Mouse (Mus musculus) heart, embryonic 10.5 days (tissue): ENCODE results near the gene Phactr3. TPM values are rescaled to one million over a fixed set of nuclear protein-coding genes. Genes with fewer than 3 reads are reported as not detected.

ENCODE experiments used
- DNase-seq: peaks from one replicate; pipeline ENCODE4 v3.0.0-alpha.2; 2017; ENCODE audit warnings: low spot score
- H3K27ac ChIP-seq: fragments of 300-500 bp; sonication (generic); 2 replicates; pipeline ENCODE4 v1.5.1; 2016; ENCODE audit warnings: mild to moderate bottlenecking
- H3K27me3 ChIP-seq: fragments of 300-500 bp; sonication (generic); 2 replicates; pipeline ENCODE4 v1.6.1; 2016; ENCODE audit warnings: mild to moderate bottlenecking; ENCODE audit not compliant: poor library complexity, insufficient read depth, severe bottlenecking
- H3K36me3 ChIP-seq: fragments of 300-500 bp; sonication (generic); 2 replicates; pipeline ENCODE4 v1.6.1; 2016; ENCODE audit warnings: mild to moderate bottlenecking, moderate library complexity
- H3K4me1 ChIP-seq: fragments of 300-500 bp; sonication (generic); 2 replicates; pipeline ENCODE4 v1.6.1; 2016; ENCODE audit warnings: mild to moderate bottlenecking
- H3K4me3 ChIP-seq: fragments of 300-500 bp; sonication (generic); 2 replicates; pipeline ENCODE4 v1.5.1; 2016; ENCODE audit warnings: mild to moderate bottlenecking, moderate library complexity
- H3K9me3 ChIP-seq: fragments of 300-500 bp; sonication (generic); 2 replicates; pipeline ENCODE4 v1.6.1; 2016; ENCODE audit warnings: mild to moderate bottlenecking, moderate library complexity
- WGBS: fragments of 180-500 bp; shearing (Covaris S2); methylation state at CpG from one replicate; pipeline ENCODE4 v1.1.7; 2016; 5-methylcytosine and 5-hydroxymethylcytosine counted together
- polyA plus RNA-seq: library from polyadenylated mRNA; unstranded; fragments of >200 nt; fragmentation: Nextera tagmentation; extraction: Ambion mirVana; gene quantifications from 2 replicates; pipeline ENCODE4 v1.2.1, GENCODE M21; 2016

The Phactr3 gene
- polyA plus RNA-seq, 1 experiment from 2014 or later: 10.8 TPM

DNA sequence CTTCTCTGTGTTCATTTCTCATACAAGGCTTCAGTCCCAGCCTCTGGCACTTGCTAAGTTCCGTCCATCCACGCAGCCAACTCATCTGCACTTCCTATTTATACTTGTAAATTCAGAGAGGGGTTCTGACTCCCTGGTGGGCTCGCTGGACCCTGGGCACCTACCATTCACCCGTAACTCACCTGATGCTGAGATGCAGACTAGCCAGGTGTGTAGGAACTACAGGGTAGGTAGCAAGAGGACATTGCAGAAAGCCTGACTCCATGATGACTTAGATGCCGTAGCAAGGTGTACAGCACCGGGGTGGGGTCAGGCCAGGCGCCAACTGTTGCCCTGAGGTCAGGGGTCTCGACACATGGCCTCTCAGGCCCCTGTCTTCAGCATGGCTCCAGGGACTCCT, 6.7 kb downstream of the Phactr3 start:
- no peaks in the 10 kb centered on the region for H3K9me3 ChIP-seq
- 73% methylated on average over 8 of the region's 8 CpGs for WGBS
- peaks cover 30% of the 10 kb centered on the region for H3K27me3 ChIP-seq
- no peaks in the 10 kb centered on the region; the same call in 1 of the 2 replicates for H3K4me1 ChIP-seq
- H3K4me3 ChIP-seq: no peak overlapping the region
- H3K27ac ChIP-seq: no peak overlapping the region
- no peaks in the 10 kb centered on the region for H3K36me3 ChIP-seq
- peak; percentile 55 for DNase-seq

DNA sequence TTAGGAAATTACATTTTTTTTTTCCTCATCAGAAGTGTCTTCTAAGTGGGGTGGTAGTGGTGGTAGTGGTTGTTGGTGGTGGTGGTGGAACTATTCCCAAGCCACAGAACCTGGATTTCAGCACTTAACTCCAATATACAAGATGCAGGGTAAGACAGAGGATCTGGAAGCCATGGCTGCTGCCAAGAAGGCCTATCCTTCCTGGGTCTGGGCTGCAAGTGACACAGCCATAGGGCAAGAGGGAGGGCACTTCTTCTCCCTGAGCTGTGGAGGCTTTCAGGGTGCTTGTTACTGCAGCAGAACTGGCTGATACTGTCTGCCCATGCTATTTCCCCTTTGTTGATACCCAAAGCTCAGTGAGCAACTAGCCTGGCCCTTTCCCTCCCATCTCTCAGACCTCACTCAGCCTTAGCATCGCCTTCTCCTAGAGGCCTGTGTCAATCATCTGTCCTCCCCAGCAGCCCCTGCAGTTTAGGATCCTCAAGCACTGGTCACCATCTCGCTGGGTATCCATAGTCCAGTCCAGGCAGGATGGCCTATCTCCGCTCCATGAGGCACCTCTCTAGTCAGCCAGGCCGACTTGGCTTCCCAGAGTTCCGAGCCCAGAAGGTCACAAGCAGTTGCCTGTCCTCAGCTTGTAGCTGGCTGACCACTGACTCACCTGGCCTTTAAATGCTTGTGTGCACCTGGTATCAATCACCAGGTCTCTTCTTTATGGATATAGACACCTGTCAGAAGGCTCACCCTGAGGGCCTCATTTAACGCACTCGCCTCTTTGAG, 7.5 kb downstream of the Phactr3 start:
- Histone ChIP-seq H3K27ac (no peak overlapping the region), H3K9me3 (no peaks in the 10 kb centered on the region), H3K36me3 (no peaks in the 10 kb centered on the region), H3K4me3 (no peak overlapping the region), H3K4me1 (no peaks in the 10 kb centered on the region; the same call in 1 of the 2 replicates), H3K27me3 (peaks cover 24% of the 10 kb centered on the region)
- WGBS: 85% methylated on average over 7 of the region's 7 CpGs
- DNase-seq: peak; percentile 59

DNA sequence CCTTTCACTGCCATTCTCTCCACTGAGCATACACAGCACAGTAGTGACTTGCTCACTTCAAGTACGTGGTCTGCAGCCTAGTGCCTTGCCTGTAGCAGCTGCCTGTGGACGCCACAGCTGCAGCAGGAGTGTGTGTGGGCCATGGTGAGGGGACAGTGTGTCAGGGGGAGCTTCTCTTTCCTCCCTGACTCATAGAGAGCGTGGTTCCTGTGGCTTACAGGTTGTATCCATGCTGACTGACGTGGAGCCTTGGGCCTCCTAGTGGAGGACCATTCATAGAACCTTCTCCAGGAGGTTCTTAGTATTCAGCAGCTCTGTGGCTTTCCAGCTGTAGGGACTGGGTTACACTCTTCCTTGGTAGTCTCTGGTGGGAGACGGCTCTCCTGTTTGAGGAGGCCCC, 9.8 kb downstream of the Phactr3 start:
- no peak for DNase-seq
- H3K9me3 ChIP-seq: no peaks in the 10 kb centered on the region
- H3K27me3 ChIP-seq: peaks cover 27% of the 10 kb centered on the region; the same call in 1 of the 2 replicates
- H3K4me1 ChIP-seq: no peaks in the 10 kb centered on the region; the same call in 1 of the 2 replicates
- H3K27ac ChIP-seq: no peak overlapping the region
- no peaks in the 10 kb centered on the region for H3K36me3 ChIP-seq
- no peak overlapping the region for H3K4me3 ChIP-seq
- 76% methylated on average over 5 of the region's 5 CpGs for WGBS

DNA sequence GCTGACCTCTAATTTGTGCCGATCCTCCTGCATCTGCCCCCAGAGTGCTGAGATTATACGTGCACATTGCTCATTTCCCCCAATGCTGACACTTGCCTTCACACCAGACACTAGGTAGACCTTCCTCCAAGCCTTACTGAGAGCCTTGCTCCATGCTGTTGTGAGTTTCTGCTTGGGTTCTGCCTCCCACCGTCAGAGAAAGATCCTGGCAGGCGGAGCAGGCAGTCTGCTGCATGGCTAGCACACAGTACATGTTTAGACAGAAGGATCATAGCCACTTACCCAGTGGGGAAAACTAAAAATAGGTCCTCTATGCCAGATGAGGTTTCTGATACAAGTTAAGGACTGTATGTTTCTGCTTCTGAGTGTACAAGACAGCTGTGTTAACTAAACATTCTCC, 10.4 kb downstream of the Phactr3 start:
- Histone ChIP-seq H3K36me3 (no peaks in the 10 kb centered on the region), H3K27ac (no peak overlapping the region), H3K4me1 (no peaks in the 10 kb centered on the region; the same call in 1 of the 2 replicates), H3K4me3 (no peak overlapping the region), H3K9me3 (no peaks in the 10 kb centered on the region), H3K27me3 (peaks cover 28% of the 10 kb centered on the region; the same call in 1 of the 2 replicates)
- DNase-seq: no peak
- 72% methylated on average over 4 of the region's 4 CpGs for WGBS

DNA sequence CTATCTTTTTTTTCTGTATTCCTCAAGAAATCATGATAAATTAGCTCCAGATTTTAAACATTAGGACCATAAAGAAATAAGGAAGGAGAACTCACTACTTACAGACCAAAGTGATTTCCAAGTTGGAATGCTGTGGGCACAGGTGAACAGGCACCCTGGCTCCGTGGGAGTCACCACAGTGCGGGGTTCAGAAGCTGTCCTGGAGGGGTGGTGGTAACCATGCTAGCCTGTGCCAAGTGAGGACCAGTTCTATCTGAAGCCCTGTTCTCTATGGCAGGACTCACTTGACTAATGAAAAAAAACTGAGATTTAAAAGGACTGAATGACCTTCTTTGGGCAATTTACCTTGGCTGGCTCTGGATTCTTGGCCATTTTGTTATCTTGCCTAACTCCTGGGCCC, 10.9 kb downstream of the Phactr3 start:
- H3K36me3 ChIP-seq: no peaks in the 10 kb centered on the region
- no peaks in the 10 kb centered on the region; the same call in 1 of the 2 replicates for H3K4me1 ChIP-seq
- H3K27me3 ChIP-seq: peaks cover 27% of the 10 kb centered on the region; the same call in 1 of the 2 replicates

DNA sequence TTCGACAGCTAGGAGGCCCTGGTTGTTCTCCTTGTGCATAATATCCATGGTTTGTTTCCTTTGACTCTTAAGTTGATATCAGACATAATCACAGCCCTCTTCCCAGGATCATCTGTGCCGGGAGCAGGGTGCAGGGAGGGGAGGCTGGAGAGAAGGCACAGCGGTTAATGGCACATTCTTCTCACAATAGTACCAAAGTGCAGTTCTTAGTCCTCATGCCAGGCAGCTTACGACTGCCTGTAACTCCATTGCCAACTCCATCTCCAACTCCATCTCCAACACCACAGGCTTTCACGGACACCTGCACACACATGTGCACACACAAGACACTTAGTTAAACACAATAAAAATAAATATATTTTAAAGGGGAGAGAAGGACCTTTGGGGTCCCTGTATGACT, 11.8 kb downstream of the Phactr3 start:
- Histone ChIP-seq H3K4me3 (no peak overlapping the region), H3K27me3 (peaks cover 28% of the 10 kb centered on the region; the same call in 1 of the 2 replicates), H3K36me3 (no peaks in the 10 kb centered on the region), H3K27ac (no peak overlapping the region), H3K4me1 (no peaks in the 10 kb centered on the region; the same call in 1 of the 2 replicates), H3K9me3 (no peaks in the 10 kb centered on the region)
- WGBS: 74% methylated on average over 5 of the region's 5 CpGs
- peak; percentile 53 for DNase-seq

More for the DNA sequence above, 10.9 kb downstream of the Phactr3 start:
- WGBS: 83% methylated on average over 2 of the region's 2 CpGs
- Histone ChIP-seq H3K4me3 (no peak overlapping the region), H3K27ac (no peak overlapping the region), H3K9me3 (no peaks in the 10 kb centered on the region)
- no peak for DNase-seq

DNA sequence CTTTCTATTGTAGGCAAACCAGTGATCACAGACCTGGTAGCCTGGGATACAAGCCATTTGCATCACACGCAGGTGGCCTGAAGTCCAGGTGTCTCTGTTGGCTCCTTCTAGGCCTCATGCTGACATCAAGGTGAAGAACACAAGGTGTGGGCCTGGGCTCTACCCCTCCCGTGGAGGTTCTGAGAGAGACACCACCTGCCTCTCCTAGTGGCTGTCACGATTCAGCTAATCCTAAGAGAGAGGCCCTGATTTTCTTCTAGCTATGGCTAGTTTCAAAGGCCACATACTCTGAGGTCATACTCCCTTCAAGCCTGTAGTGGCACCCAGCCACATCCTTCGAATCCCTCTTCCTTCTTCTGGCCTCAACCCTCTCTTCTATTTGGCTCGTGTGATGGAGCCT, 12.2 kb downstream of the Phactr3 start:
- no peak overlapping the region for H3K4me3 ChIP-seq
- no peaks in the 10 kb centered on the region; the same call in 1 of the 2 replicates for H3K4me1 ChIP-seq
- DNase-seq: peak; percentile 72
- H3K9me3 ChIP-seq: no peaks in the 10 kb centered on the region
- no peaks in the 10 kb centered on the region for H3K36me3 ChIP-seq
- peaks cover 32% of the 10 kb centered on the region; the same call in 1 of the 2 replicates for H3K27me3 ChIP-seq
- no peak overlapping the region for H3K27ac ChIP-seq
- WGBS: 75% methylated on average over 5 of the region's 5 CpGs

DNA sequence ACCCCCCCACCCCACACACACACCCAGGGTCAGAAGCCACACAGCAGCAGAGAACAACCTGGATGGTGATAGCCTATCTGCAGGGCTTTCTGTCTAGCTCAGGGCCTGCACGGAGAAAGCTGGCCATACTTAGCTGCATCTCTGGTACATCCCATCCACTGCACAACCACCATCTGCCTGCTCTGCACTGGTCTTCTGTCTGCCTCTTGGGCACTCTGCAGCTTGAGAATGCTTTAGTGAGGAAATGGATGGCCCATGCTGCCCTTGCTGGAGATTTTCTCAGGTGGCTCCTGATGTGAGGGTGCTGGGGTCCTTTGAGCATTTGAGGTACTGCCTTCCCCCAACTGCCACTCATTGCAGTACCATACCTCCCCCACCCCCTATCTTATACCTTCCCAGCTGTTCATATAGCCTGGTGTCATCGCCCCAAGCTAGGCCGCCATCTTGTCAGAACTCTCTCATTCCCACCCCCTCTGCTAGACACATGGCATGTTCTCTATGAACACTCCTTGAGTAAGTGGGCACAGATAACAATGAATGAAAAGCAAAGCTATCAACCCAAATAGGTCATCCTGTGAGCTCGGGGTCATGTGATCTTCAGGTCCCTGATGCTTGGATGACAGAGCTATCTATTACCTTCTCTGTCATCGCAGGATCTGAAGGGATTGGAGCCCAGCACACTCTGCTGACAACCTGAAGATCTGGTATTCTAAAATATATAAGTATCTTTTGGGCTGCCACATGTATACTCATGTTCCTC, 13.0 kb downstream of the Phactr3 start:
- H3K4me1 ChIP-seq: no peaks in the 10 kb centered on the region; the same call in 1 of the 2 replicates
- no peak overlapping the region for H3K27ac ChIP-seq
- H3K4me3 ChIP-seq: no peak overlapping the region
- H3K27me3 ChIP-seq: peaks cover 35% of the 10 kb centered on the region; the same call in 1 of the 2 replicates
- H3K36me3 ChIP-seq: no peaks in the 10 kb centered on the region
- DNase-seq: peak; percentile 61
- 79% methylated on average over 5 of the region's 5 CpGs for WGBS
- no peaks in the 10 kb centered on the region for H3K9me3 ChIP-seq

DNA sequence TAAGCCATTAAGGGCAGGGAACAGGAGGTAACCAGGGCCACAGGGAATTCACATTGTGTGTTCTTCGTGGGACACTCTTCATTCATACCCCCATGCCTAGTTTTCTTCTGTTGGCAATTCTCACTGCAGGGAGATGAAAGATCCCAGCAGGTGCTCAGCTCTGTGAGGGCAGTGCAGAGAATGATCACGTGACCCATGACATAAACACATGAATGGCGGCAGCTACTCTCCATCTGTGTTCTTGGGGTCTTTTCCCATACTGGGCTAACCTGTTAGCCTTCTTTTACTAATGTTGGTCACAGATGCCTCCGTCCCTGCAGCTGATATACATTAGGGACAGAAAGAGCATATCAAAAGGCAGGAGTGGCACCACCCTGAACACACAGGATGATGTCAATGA, 16.9 kb downstream of the Phactr3 start:
- 45% methylated on average over 4 of the region's 4 CpGs for WGBS
- Histone ChIP-seq H3K36me3 (no peaks in the 10 kb centered on the region), H3K27me3 (peaks cover 65% of the 10 kb centered on the region), H3K27ac (no peak overlapping the region), H3K9me3 (no peaks in the 10 kb centered on the region), H3K4me3 (no peak overlapping the region), H3K4me1 (no peaks in the 10 kb centered on the region)
- no peak for DNase-seq

DNA sequence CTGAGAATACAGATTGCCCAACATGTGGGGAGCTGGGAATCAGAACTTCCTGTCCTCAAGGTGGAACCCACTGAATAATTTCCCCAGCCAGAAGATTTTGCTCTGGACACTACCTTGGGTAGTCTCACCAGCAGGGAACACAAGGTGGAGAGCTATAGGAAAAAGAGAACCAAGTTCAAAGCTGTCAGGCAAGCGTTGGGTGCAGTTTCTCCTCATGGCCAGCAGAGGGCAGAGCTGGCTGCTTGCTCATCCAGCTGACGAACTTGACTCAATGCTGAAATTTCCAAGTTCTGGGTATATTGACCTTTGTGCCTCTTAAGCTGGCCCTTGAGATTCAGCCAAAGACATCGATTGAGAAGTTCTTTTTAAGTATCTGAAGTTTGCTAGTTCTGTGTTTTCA, 18.7 kb downstream of the Phactr3 start:
- Histone ChIP-seq H3K36me3 (no peaks in the 10 kb centered on the region), H3K9me3 (no peaks in the 10 kb centered on the region), H3K27ac (no peak overlapping the region), H3K27me3 (peaks cover 75% of the 10 kb centered on the region), H3K4me1 (peaks cover 9% of the 10 kb centered on the region), H3K4me3 (no peak overlapping the region)
- 8% methylated on average over 3 of the region's 3 CpGs for WGBS
- no peak for DNase-seq

DNA sequence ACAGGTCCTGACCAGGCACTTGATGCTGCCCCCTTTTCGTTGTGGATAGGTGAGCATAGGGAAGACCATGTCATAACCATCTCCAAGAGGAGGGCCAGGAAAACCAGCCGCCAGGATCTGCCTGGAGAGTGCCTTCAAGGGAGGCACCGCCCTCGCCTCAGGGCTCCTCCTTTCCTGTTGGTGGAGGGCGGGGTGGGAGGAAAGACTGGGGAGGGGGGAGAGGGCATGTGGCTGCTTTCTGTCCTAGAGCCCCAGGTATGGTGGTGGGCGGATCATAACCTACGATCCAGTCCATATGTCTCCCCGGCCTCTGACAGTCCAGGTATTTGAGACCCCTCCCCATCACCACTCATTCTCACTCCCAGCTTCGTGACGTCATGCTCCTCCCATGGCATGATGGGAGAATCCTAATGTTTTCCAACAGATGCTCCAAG, 22.7 kb downstream of the Phactr3 start:
- H3K27ac ChIP-seq: no peak overlapping the region
- WGBS: 4% methylated on average over 10 of the region's 10 CpGs
- no peak overlapping the region for H3K4me3 ChIP-seq
- peaks cover 10% of the 10 kb centered on the region for H3K4me1 ChIP-seq
- H3K27me3 ChIP-seq: peaks cover 89% of the 10 kb centered on the region
- H3K9me3 ChIP-seq: no peaks in the 10 kb centered on the region
- H3K36me3 ChIP-seq: no peaks in the 10 kb centered on the region
- DNase-seq: no peak

DNA sequence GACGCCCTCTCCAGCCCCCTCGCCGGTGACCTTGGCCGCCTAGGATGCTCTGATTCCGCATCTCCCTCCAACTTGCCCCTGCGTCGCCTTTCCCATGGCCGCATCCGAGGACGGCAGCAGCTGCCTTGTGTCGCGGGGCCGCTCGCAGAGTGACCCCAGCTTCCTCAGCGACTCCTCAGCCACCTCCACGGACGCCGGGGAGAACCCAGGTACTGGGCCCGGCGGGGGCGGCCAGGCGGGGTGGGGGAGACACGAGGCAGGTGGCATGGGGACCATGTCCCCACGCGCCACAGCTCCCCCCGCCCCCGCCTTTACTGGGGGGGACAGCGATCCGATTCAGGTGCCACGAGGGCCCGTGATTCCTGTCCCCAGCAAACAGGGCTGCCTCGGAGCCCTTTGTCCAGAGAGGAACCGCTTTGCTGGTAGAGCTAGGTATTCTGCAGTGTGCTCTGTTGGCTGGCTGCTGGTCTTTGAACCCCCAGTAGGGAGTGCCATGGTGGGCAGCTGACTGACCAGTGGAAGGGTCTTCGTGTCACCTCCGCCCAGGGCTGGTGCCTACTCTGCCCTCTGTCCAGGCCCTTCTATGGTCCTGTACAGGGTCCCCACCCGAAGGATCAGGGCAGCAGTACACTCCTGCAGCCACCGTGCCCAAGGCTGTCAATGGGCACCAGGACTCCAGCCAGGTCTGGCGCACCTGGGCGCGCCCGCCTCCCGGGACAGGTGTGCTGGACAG, 23.7 kb downstream of the Phactr3 start:
- Histone ChIP-seq H3K4me1 (peaks cover 10% of the 10 kb centered on the region), H3K36me3 (no peaks in the 10 kb centered on the region), H3K27ac (no peak overlapping the region), H3K4me3 (peak overlapping the region; percentile 40), H3K27me3 (peaks cover 90% of the 10 kb centered on the region), H3K9me3 (no peaks in the 10 kb centered on the region)
- no peak for DNase-seq
- WGBS: 12% methylated on average over 42 of the region's 42 CpGs
